13 mouse cellular contexts compared by ENCODE assay signal in genomic region chr14:73181144-73181543, GRCm38 (mm10). TPM values are rescaled to one million over a fixed set of nuclear protein-coding genes. Genes with fewer than 3 reads are reported as not detected.
DNase-seq lines count a peak whose midpoint lies in the region; ATAC-seq and TF ChIP-seq lines count a peak whose summit lies in the region.
"Had no signal": no experiment of that assay in that cellular context is flagged by ENCODE, and none has a peak within 500 bp of the region (broad histone marks: within the 10 kb centered on the region; RNA-seq: fewer than 3 reads in every experiment).

No protein-coding gene starts in this region.

- no peak for TF ChIP-seq POLR2A in bone marrow macrophage, adult 2 months (IDR thresholded peaks at IDR 0.05; ENCODE audit: borderline replicate concordance, low read depth, low read length)

- H3K4me1 ChIP-seq in hindbrain, embryonic 15.5 days (replicated peaks): no peaks in the 10 kb centered on the region
- H3K4me1 ChIP-seq in hindbrain, embryonic 10.5 days (replicated peaks): no peaks in the 10 kb centered on the region
- peaks cover 50% of the 10 kb centered on the region for H3K4me1 ChIP-seq in bone marrow macrophage, adult 2 months (ENCODE audit: control insufficient read depth, insufficient read depth, low read length)
- no peaks in the 10 kb centered on the region; the same call in 1 of the 2 replicates for H3K4me1 ChIP-seq in hindbrain, embryonic 16.5 days (ENCODE audit: control insufficient read depth, insufficient read depth, low read depth, low read length)

- H3K9ac ChIP-seq in hindbrain, embryonic 15.5 days: no peak overlapping the region
- no peak overlapping the region for H3K9ac ChIP-seq in hindbrain, embryonic 16.5 days (ENCODE audit: low read depth, low read length)
- H3K9ac ChIP-seq: kidney, embryonic 15.5 days; midbrain, embryonic 13.5 days had no signal

- H3K36me3 ChIP-seq in hindbrain, embryonic 15.5 days: peaks cover 48% of the 10 kb centered on the region
- peaks cover 100% of the 10 kb centered on the region for H3K36me3 ChIP-seq in hindbrain, embryonic 10.5 days
- peaks cover 12% of the 10 kb centered on the region for H3K36me3 ChIP-seq in hindbrain, embryonic 16.5 days (ENCODE audit: control insufficient read depth, insufficient read depth, low read length)

- WGBS in hindbrain, embryonic 15.5 days: 41% methylated on average over 2 of the region's 2 CpGs
- WGBS in hindbrain, embryonic 10.5 days: 92% methylated on average over 2 of the region's 2 CpGs
- WGBS in hindbrain, embryonic 16.5 days: 41% methylated on average over 2 of the region's 2 CpGs

- TF ChIP-seq CTCF in bone marrow macrophage, adult 2 months (IDR thresholded peaks at IDR 0.05; ENCODE audit: low read depth, low read length): no peak

- no peaks in the 10 kb centered on the region for H3K27me3 ChIP-seq in hindbrain, embryonic 15.5 days
- H3K27me3 ChIP-seq in hindbrain, embryonic 10.5 days (ENCODE audit: insufficient read depth, poor library complexity, severe bottlenecking): no peaks in the 10 kb centered on the region
- H3K27me3 ChIP-seq in hindbrain, embryonic 16.5 days (replicated peaks; ENCODE audit: control insufficient read depth, insufficient read depth, low read length): no peaks in the 10 kb centered on the region
- H3K27me3 ChIP-seq: kidney, embryonic 15.5 days; midbrain, embryonic 13.5 days had no signal

- no peak overlapping the region for H3K4me2 ChIP-seq in hindbrain, embryonic 15.5 days
- no peak overlapping the region for H3K4me2 ChIP-seq in hindbrain, embryonic 16.5 days (ENCODE audit: low read length)
- H3K4me2 ChIP-seq: kidney, embryonic 15.5 days; midbrain, embryonic 13.5 days had no signal

- no peaks in the 10 kb centered on the region for H3K9me3 ChIP-seq in hindbrain, embryonic 15.5 days
- H3K9me3 ChIP-seq in hindbrain, embryonic 10.5 days: peaks cover 7% of the 10 kb centered on the region; the same call in 1 of the 2 replicates
- peaks cover 4% of the 10 kb centered on the region; the same call in 1 of the 2 replicates for H3K9me3 ChIP-seq in hindbrain, embryonic 16.5 days (ENCODE audit: control insufficient read depth, low read length)
- H3K9me3 ChIP-seq: G1E; kidney, embryonic 15.5 days; midbrain, embryonic 13.5 days had no signal

- peak; percentile 66; the same call in 1 of the 2 replicates for ATAC-seq in hindbrain, embryonic 15.5 days (ENCODE audit: low FRiP score, low read depth)
- ATAC-seq in hindbrain, embryonic 16.5 days: peak; percentile 75
- ATAC-seq: inflammation-experienced regulatory T-cells, adult 6 months; midbrain, embryonic 13.5 days had no signal

- no peak overlapping the region for H3K27ac ChIP-seq in hindbrain, embryonic 15.5 days (replicated peaks)
- H3K27ac ChIP-seq in hindbrain, embryonic 10.5 days: no peak overlapping the region
- peak overlapping the region; percentile 17 for H3K27ac ChIP-seq in bone marrow macrophage, adult 2 months (ENCODE audit: insufficient read depth, low read depth, low read length)
- H3K27ac ChIP-seq in hindbrain, embryonic 16.5 days (ENCODE audit: low read depth, low read length): no peak overlapping the region
- H3K27ac ChIP-seq: kidney, embryonic 15.5 days; midbrain, embryonic 13.5 days had no signal

- peak; percentile 86 for DNase-seq in heart, adult 11 months
- no peak for DNase-seq in heart, postnatal 4 days
- DNase-seq in hindbrain, embryonic 10.5 days (ENCODE audit: low spot score): no peak
- DNase-seq in ovary, postnatal 36 days (ENCODE audit: low spot score): no peak
- DNase-seq: adrenal gland, postnatal 10 days; gastrocnemius, postnatal 14 days had no signal

- no peak overlapping the region for H3K4me3 ChIP-seq in hindbrain, embryonic 15.5 days
- no peak overlapping the region for H3K4me3 ChIP-seq in hindbrain, embryonic 10.5 days
- no peak overlapping the region for H3K4me3 ChIP-seq in bone marrow macrophage, adult 2 months (ENCODE audit: insufficient read depth, low read length)
- H3K4me3 ChIP-seq in hindbrain, embryonic 16.5 days (ENCODE audit: low read length): no peak overlapping the region
- H3K4me3 ChIP-seq: kidney, embryonic 15.5 days; midbrain, embryonic 13.5 days had no signal

RNA-seq across cellular contexts. Expression of gene Lpar6, which starts 56.6 kb away (rescaled TPM):
- 1 to 10 TPM; 4.0 to 4.1 TPM for total RNA-seq in heart, postnatal 4 days (2021)
- polyA plus RNA-seq in hindbrain, embryonic 15.5 days (2015; fragmentation: Nextera tagmentation; extraction: Ambion mirVana): 4.3 and 5.2 TPM in 2 replicates
- polyA plus RNA-seq in hindbrain, embryonic 10.5 days (2016; fragmentation: Nextera tagmentation; extraction: Ambion mirVana): 15.4 and 18.0 TPM in 2 replicates
- 67.6 and 70.8 TPM in 2 replicates for polyA plus RNA-seq in bone marrow macrophage, adult 2 months (2012; ENCODE audit: insufficient read depth, insufficient read length, missing spikeins)
- polyA plus RNA-seq in hindbrain, embryonic 16.5 days (2015; fragmentation: Nextera tagmentation; extraction: Ambion mirVana): 3.6 and 3.7 TPM in 2 replicates

RNA-seq across cellular contexts. Expression of gene Rcbtb2, which starts 58.3 kb away (rescaled TPM):
- total RNA-seq in heart, postnatal 4 days (2021): 10 to 100 TPM; 40.6 to 44.4 TPM
- polyA plus RNA-seq in hindbrain, embryonic 15.5 days (2015; fragmentation: Nextera tagmentation; extraction: Ambion mirVana): 64.4 and 66.8 TPM in 2 replicates
- polyA plus RNA-seq in hindbrain, embryonic 10.5 days (2016; fragmentation: Nextera tagmentation; extraction: Ambion mirVana): 145 and 157 TPM in 2 replicates
- 371 and 386 TPM in 2 replicates for polyA plus RNA-seq in bone marrow macrophage, adult 2 months (2012; ENCODE audit: insufficient read depth, insufficient read length, missing spikeins)
- polyA plus RNA-seq in hindbrain, embryonic 16.5 days (2015; fragmentation: Nextera tagmentation; extraction: Ambion mirVana): 59.6 and 63.8 TPM in 2 replicates
